Mouse (Mus musculus) intestine, embryonic 16.5 days (tissue): ENCODE results near the gene Zfp609. TPM values are rescaled to one million over a fixed set of nuclear protein-coding genes. Genes with fewer than 3 reads are reported as not detected.
A peak's percentile ranks its signal among the peaks of the same experiment; 100 is the strongest.

Experiments
- ATAC-seq: fragments of 200-750 bp; cut with Nextera tagmentation; 2 replicates; pipeline ENCODE4 v1.8.0; 2017; ENCODE audit warnings: moderate TSS enrichment, moderate library complexity
- H3K27ac ChIP-seq: fragments of 300-500 bp; sonication (generic); 2 replicates; pipeline ENCODE4 v1.5.1; 2014; ENCODE audit warnings: mild to moderate bottlenecking, low read length
- H3K27me3 ChIP-seq: fragments of 300-500 bp; sonication (generic); replicated peaks from 2 replicates; pipeline ENCODE4 v1.6.1; 2014; ENCODE audit warnings: low read length, control low read depth, mixed read lengths; ENCODE audit not compliant: control insufficient read depth, insufficient read depth
- H3K36me3 ChIP-seq: fragments of 300-500 bp; sonication (generic); 2 replicates; pipeline ENCODE4 v1.6.1; 2014; ENCODE audit warnings: low read length, control low read depth; ENCODE audit not compliant: control insufficient read depth, insufficient read depth
- H3K4me1 ChIP-seq: fragments of 300-500 bp; sonication (generic); 2 replicates; pipeline ENCODE4 v1.6.1; 2014; ENCODE audit warnings: low read length, control low read depth, mixed read lengths; ENCODE audit not compliant: control insufficient read depth, insufficient read depth
- H3K4me2 ChIP-seq: fragments of 300-500 bp; sonication (generic); 2 replicates; pipeline ENCODE4 v1.6.1; 2014; ENCODE audit warnings: low read depth, low read length, control low read depth
- H3K4me3 ChIP-seq: fragments of 300-500 bp; sonication (generic); 2 replicates; pipeline ENCODE4 v1.5.1; 2014; ENCODE audit warnings: mild to moderate bottlenecking, low read length
- H3K9ac ChIP-seq: fragments of 300-500 bp; sonication (generic); 2 replicates; pipeline ENCODE4 v1.6.1; 2014; ENCODE audit warnings: low read depth, low read length
- H3K9me3 ChIP-seq: fragments of 300-500 bp; sonication (generic); 2 replicates; pipeline ENCODE4 v1.6.1; 2016; ENCODE audit warnings: low read length, control low read depth; ENCODE audit not compliant: control insufficient read depth
- WGBS: fragments of 180-500 bp; shearing (Covaris S2); extraction: QIAGEN DNeasy Blood & Tissue Kit; methylation state at CpG from one replicate; pipeline ENCODE4 v1.1.7; 2014; 5-methylcytosine and 5-hydroxymethylcytosine counted together
- polyA plus RNA-seq: library from polyadenylated mRNA; unstranded; fragments of >200 nt; fragmentation: Nextera tagmentation; extraction: Ambion mirVana; gene quantifications from 2 replicates; pipeline ENCODE4 v1.2.1, GENCODE M21; 2015

The Zfp609 gene
- polyA plus RNA-seq, 1 experiment from 2014 or later, result 4.2 TPM

GRCm38 (mm10) chr9:65757826-65758225 lies 69.5 kb downstream of the Zfp609 start:
- Histone ChIP-seq H3K4me2 (no peak overlapping the region), H3K27ac (no peak overlapping the region), H3K9me3 (peaks cover 3% of the 10 kb centered on the region; the same call in 1 of the 2 replicates), H3K4me1 (no peaks in the 10 kb centered on the region), H3K9ac (no peak overlapping the region), H3K36me3 (no peaks in the 10 kb centered on the region; the same call in 1 of the 2 replicates), H3K27me3 (no peaks in the 10 kb centered on the region), H3K4me3 (no peak overlapping the region)
- WGBS, result 70% methylated on average over 3 of the region's 3 CpGs
- no peak for ATAC-seq

GRCm38 (mm10) chr9:65755673-65756375 lies 71.5 kb downstream of the Zfp609 start:
- 95% methylated on average over 7 of the region's 7 CpGs for WGBS
- no peak overlapping the region for H3K27ac ChIP-seq

GRCm38 (mm10) chr9:65755164-65755563 lies 72.2 kb downstream of the Zfp609 start:
- no peak overlapping the region for H3K4me3 ChIP-seq
- H3K4me2 ChIP-seq, result no peak overlapping the region
- no peaks in the 10 kb centered on the region for H3K27me3 ChIP-seq
- no peaks in the 10 kb centered on the region for H3K4me1 ChIP-seq
- H3K9me3 ChIP-seq, result peaks cover 3% of the 10 kb centered on the region; the same call in 1 of the 2 replicates
- no peak overlapping the region for H3K9ac ChIP-seq
- WGBS, result 94% methylated on average over 1 of the region's 1 CpGs
- H3K36me3 ChIP-seq, result no peaks in the 10 kb centered on the region; the same call in 1 of the 2 replicates
- H3K27ac ChIP-seq, result no peak overlapping the region
- no peak for ATAC-seq

More at GRCm38 (mm10) chr9:65755673-65756375, 71.5 kb downstream of the Zfp609 start:
- Histone ChIP-seq H3K4me1 (no peaks in the 10 kb centered on the region), H3K4me2 (no peak overlapping the region), H3K9me3 (peaks cover 3% of the 10 kb centered on the region; the same call in 1 of the 2 replicates), H3K4me3 (no peak overlapping the region), H3K9ac (no peak overlapping the region), H3K27me3 (no peaks in the 10 kb centered on the region), H3K36me3 (no peaks in the 10 kb centered on the region; the same call in 1 of the 2 replicates)
- ATAC-seq, result no peak

- ATAC-seq, result no peak
- no peak overlapping the region for H3K9ac ChIP-seq
- no peak overlapping the region for H3K27ac ChIP-seq
- H3K4me2 ChIP-seq, result no peak overlapping the region
- no peaks in the 10 kb centered on the region; the same call in 1 of the 2 replicates for H3K36me3 ChIP-seq
- H3K4me1 ChIP-seq, result no peaks in the 10 kb centered on the region
- peaks cover 3% of the 10 kb centered on the region; the same call in 1 of the 2 replicates for H3K9me3 ChIP-seq
- no peak overlapping the region for H3K4me3 ChIP-seq
- H3K27me3 ChIP-seq, result no peaks in the 10 kb centered on the region
- WGBS, result 95% methylated on average over 3 of the region's 3 CpGs
Observed at GRCm38 (mm10) chr9:65752632-65753031, 74.7 kb downstream of the Zfp609 start.

- H3K36me3 ChIP-seq, result no peaks in the 10 kb centered on the region; the same call in 1 of the 2 replicates
- no peak overlapping the region for H3K4me2 ChIP-seq
- H3K9ac ChIP-seq, result no peak overlapping the region
- H3K4me1 ChIP-seq, result no peaks in the 10 kb centered on the region
- H3K9me3 ChIP-seq, result peaks cover 3% of the 10 kb centered on the region; the same call in 1 of the 2 replicates
- H3K27ac ChIP-seq, result no peak overlapping the region
- H3K4me3 ChIP-seq, result no peak overlapping the region
- ATAC-seq, result no peak
- WGBS, result 93% methylated on average over 7 of the region's 7 CpGs
- no peaks in the 10 kb centered on the region for H3K27me3 ChIP-seq
Observed at GRCm38 (mm10) chr9:65751906-65752305, 75.5 kb downstream of the Zfp609 start.

GRCm38 (mm10) chr9:65748102-65748501 lies 79.3 kb downstream of the Zfp609 start:
- WGBS, result 71% methylated on average over 4 of the region's 4 CpGs
- H3K4me2 ChIP-seq, result no peak overlapping the region
- peaks cover 1% of the 10 kb centered on the region; the same call in 1 of the 2 replicates for H3K9me3 ChIP-seq
- no peak overlapping the region for H3K27ac ChIP-seq
- no peaks in the 10 kb centered on the region; the same call in 1 of the 2 replicates for H3K36me3 ChIP-seq
- no peak for ATAC-seq
- H3K4me3 ChIP-seq, result no peak overlapping the region
- no peak overlapping the region for H3K9ac ChIP-seq
- H3K4me1 ChIP-seq, result peaks cover 11% of the 10 kb centered on the region; the same call in 1 of the 2 replicates
- no peaks in the 10 kb centered on the region for H3K27me3 ChIP-seq

- no peaks in the 10 kb centered on the region for H3K9me3 ChIP-seq
- 76% methylated on average over 2 of the region's 2 CpGs for WGBS
- no peak for ATAC-seq
- no peak overlapping the region for H3K9ac ChIP-seq
- H3K4me3 ChIP-seq, result no peak overlapping the region
- H3K27me3 ChIP-seq, result no peaks in the 10 kb centered on the region
- no peaks in the 10 kb centered on the region for H3K36me3 ChIP-seq
- H3K27ac ChIP-seq, result no peak overlapping the region
- peaks cover 11% of the 10 kb centered on the region; the same call in 1 of the 2 replicates for H3K4me1 ChIP-seq
- H3K4me2 ChIP-seq, result no peak overlapping the region
Observed at GRCm38 (mm10) chr9:65746479-65746878, 80.9 kb downstream of the Zfp609 start.

GRCm38 (mm10) chr9:65745456-65745855 lies 81.9 kb downstream of the Zfp609 start:
- H3K4me2 ChIP-seq, result no peak overlapping the region
- peaks cover 11% of the 10 kb centered on the region; the same call in 1 of the 2 replicates for H3K4me1 ChIP-seq
- no peaks in the 10 kb centered on the region for H3K9me3 ChIP-seq
- H3K4me3 ChIP-seq, result no peak overlapping the region
- no peaks in the 10 kb centered on the region for H3K36me3 ChIP-seq
- no peak overlapping the region for H3K9ac ChIP-seq
- H3K27me3 ChIP-seq, result no peaks in the 10 kb centered on the region
- no peak for ATAC-seq
- WGBS, result 63% methylated on average over 5 of the region's 5 CpGs
- no peak overlapping the region for H3K27ac ChIP-seq

GRCm38 (mm10) chr9:65744171-65745082 lies 82.9 kb downstream of the Zfp609 start:
- H3K4me2 ChIP-seq, result no peak overlapping the region
- peak; percentile 64 for ATAC-seq
- H3K36me3 ChIP-seq, result no peaks in the 10 kb centered on the region
- peak overlapping the region; percentile 39; the same call in 1 of the 2 replicates for H3K27ac ChIP-seq
- peaks cover 11% of the 10 kb centered on the region; the same call in 1 of the 2 replicates for H3K4me1 ChIP-seq
- WGBS, result 38% methylated on average over 4 of the region's 4 CpGs
- no peak overlapping the region; the same call in 1 of the 2 replicates for H3K9ac ChIP-seq
- no peak overlapping the region for H3K4me3 ChIP-seq
- no peaks in the 10 kb centered on the region for H3K9me3 ChIP-seq
- H3K27me3 ChIP-seq, result no peaks in the 10 kb centered on the region
